Mouse (Mus musculus): ENCODE measurements around the gene Ccr10. TPM values are rescaled to one million over a fixed set of nuclear protein-coding genes. Genes with fewer than 3 reads are reported as not detected.
"Not testable (repeated sequence)": the region's sequence is repeated elsewhere in the genome, so short reads cannot be mapped to it uniquely, and the experiment has no call there.

The Ccr10 gene
- polyA plus RNA-seq, 1 experiment from 2014 or later = 0.12 TPM

DNA sequence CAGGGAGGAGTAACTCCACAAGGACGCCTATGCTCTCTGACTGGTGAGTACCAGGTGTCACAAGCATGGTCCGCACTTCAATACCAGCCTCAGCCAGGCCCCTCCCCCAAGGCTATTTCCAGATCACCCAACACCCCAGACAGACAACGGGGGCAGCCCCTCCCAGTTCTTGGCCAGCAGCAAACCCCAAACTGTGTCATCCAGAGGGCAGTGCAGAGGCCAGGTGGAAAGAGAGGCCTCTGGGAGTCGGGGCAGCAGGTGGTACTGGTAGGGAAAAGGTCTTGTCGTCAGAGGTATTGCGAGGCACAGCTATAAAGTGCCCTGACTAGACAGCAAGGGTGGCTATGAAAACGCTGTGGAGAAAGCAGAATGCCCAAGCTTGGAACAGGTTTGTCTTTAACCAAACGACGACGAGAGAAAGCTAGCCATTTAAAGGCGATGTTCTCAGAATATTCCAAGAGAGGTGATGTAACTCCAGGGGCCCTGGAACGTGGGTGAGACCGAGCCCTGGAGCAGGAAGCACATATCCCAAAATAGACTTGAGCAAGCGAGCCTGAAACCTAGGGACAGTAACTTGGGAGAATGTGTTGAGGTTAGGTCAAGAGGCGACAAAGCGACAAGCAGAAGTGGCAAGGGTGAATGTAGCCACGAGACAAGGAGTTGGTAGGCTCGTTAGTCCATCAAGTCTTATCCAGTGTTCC, 45.0 kb downstream of the Ccr10 start:
- no peak for ATAC-seq (ENCODE audit: low read depth)
- WGBS = 50% methylated on average over 18 of the region's 18 CpGs
- H3K4me2 ChIP-seq (ENCODE audit: low read depth, low read length) = no peak overlapping the region

DNA sequence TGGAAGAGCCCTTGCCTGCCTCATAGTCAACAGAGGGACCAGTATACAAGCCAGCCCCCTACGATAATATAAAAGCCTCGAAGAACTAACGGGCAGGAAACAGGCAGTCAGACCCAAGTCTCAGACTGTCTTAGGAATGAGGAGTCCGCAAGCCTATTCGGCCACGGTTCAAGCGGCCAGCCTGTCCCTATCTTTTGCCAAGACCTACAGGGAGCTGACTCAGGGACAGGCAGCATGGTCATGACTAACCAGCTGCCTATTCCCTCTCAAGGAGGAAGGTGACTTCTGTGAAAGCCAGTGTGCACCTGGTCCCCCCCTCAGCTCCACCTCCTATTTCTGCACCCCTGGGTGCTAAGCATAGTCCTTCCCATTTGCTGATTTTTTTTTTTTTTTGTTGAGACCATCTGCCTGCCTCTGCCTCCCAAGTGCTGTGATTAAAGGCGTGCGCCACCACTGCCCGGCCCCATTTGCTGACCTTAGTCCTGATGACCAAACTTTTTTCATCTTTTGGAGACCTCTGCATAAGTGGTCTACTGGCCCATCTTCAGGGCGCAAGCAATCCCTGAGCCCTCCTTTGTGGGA, 46.2 kb downstream of the Ccr10 start:
- H3K27ac ChIP-seq (ENCODE audit: low read depth, low read length) = no peak overlapping the region
- no peaks in the 10 kb centered on the region for H3K4me1 ChIP-seq (ENCODE audit: control insufficient read depth, insufficient read depth, low read length)
- no peak overlapping the region for H3K4me2 ChIP-seq (ENCODE audit: low read depth, low read length)
- peaks cover 14% of the 10 kb centered on the region; the same call in 1 of the 2 replicates for H3K36me3 ChIP-seq (ENCODE audit: control insufficient read depth, insufficient read depth, low read length)
- WGBS = 88% methylated on average over 11 of the region's 11 CpGs
- ATAC-seq (ENCODE audit: low read depth) = no peak
- H3K9me3 ChIP-seq (ENCODE audit: control insufficient read depth, low read length) = no peaks in the 10 kb centered on the region
- H3K9ac ChIP-seq (replicated peaks; ENCODE audit: low read depth, low read length) = no peak overlapping the region
- H3K27me3 ChIP-seq (ENCODE audit: control insufficient read depth, insufficient read depth, low read length) = no peaks in the 10 kb centered on the region
- H3K4me3 ChIP-seq (ENCODE audit: low read depth, low read length) = no peak overlapping the region

More for the DNA sequence above, 45.0 kb downstream of the Ccr10 start:
- Histone ChIP-seq H3K27me3 (ENCODE audit: control insufficient read depth, insufficient read depth, low read length) (no peaks in the 10 kb centered on the region), H3K4me3 (ENCODE audit: low read depth, low read length) (no peak overlapping the region), H3K36me3 (ENCODE audit: control insufficient read depth, insufficient read depth, low read length) (peaks cover 14% of the 10 kb centered on the region; the same call in 1 of the 2 replicates), H3K9me3 (ENCODE audit: control insufficient read depth, low read length) (no peaks in the 10 kb centered on the region), H3K9ac (replicated peaks; ENCODE audit: low read depth, low read length) (no peak overlapping the region), H3K4me1 (ENCODE audit: control insufficient read depth, insufficient read depth, low read length) (no peaks in the 10 kb centered on the region), H3K27ac (ENCODE audit: low read depth, low read length) (no peak overlapping the region)

DNA sequence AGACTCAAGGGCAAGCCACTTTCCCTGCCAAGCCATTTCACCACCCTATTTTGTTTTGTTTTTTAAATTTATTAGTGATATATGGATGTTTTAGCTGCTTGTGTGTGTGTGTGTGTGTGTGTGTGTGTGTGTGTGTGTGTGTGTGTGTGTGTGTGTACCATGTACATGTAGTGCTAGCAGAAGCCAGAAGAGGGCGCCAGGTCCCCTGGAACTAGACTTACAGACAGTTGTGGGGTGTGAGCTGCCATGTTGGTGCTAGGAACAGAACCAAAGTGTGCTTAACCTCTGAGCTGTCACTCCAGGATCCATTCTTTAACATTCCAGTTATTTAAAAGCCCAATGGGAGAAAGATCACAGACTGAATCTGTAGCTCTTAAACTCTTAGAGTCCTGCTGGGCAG, 48.2 kb downstream of the Ccr10 start:
- WGBS = 75% methylated on average over 1 of the region's 1 CpGs
- H3K36me3 ChIP-seq (ENCODE audit: control insufficient read depth, insufficient read depth, low read length) = peaks cover 23% of the 10 kb centered on the region; the same call in 1 of the 2 replicates
- no peak for ATAC-seq (ENCODE audit: low read depth)

DNA sequence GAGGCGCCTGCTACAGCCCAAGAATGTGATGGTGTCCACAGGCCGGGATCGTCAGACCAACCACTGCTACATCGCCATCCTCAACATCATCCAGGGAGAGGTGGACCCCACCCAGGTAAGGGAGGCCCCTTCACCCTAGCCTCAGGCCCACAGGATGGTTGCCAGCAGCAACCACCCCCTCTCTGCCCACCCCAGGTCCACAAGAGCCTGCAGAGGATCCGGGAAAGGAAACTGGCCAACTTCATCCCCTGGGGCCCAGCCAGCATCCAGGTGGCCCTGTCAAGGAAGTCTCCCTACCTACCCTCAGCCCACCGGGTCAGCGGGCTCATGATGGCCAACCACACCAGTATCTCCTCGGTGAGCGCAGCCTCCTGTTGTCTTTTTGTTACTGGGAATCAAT, 50.2 kb downstream of the Ccr10 start:
- ATAC-seq (ENCODE audit: low read depth); H3K4me1 ChIP-seq (ENCODE audit: control insufficient read depth, insufficient read depth, low read length); H3K4me3 ChIP-seq (ENCODE audit: low read depth, low read length); H3K4me2 ChIP-seq (ENCODE audit: low read depth, low read length); H3K9ac ChIP-seq (replicated peaks; ENCODE audit: low read depth, low read length); H3K27me3 ChIP-seq (ENCODE audit: control insufficient read depth, insufficient read depth, low read length); H3K9me3 ChIP-seq (ENCODE audit: control insufficient read depth, low read length); H3K27ac ChIP-seq (ENCODE audit: low read depth, low read length): not testable (repeated sequence)
- WGBS = 98% methylated on average over 6 of the region's 9 CpGs
- peaks cover 23% of the 10 kb centered on the region; the same call in 1 of the 2 replicates for H3K36me3 ChIP-seq (ENCODE audit: control insufficient read depth, insufficient read depth, low read length)

More for the DNA sequence above, 48.2 kb downstream of the Ccr10 start:
- Histone ChIP-seq H3K4me2 (ENCODE audit: low read depth, low read length) (no peak overlapping the region), H3K27ac (ENCODE audit: low read depth, low read length) (no peak overlapping the region), H3K9me3 (ENCODE audit: control insufficient read depth, low read length) (no peaks in the 10 kb centered on the region), H3K9ac (replicated peaks; ENCODE audit: low read depth, low read length) (no peak overlapping the region), H3K4me3 (ENCODE audit: low read depth, low read length) (no peak overlapping the region), H3K4me1 (ENCODE audit: control insufficient read depth, insufficient read depth, low read length) (no peaks in the 10 kb centered on the region), H3K27me3 (ENCODE audit: control insufficient read depth, insufficient read depth, low read length) (no peaks in the 10 kb centered on the region)

DNA sequence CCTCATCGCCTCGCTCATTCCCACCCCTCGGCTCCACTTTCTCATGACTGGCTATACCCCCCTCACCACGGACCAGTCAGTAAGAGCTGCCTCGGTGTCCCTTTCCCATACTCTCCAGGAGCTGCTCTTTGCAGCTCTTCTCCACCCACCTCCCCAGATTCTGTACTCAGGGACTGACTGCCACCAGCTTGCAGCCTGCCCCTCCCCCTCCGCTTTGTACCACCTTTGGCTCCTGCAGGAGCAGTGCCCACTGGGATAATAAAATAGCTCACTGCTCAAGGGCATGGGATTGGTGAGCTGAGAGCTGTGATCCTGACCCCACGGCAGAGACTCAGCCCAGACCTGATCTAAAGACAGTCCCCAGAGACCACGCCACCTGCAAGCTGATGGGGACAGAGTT, 50.7 kb downstream of the Ccr10 start:
- H3K4me2 ChIP-seq (ENCODE audit: low read depth, low read length); H3K4me1 ChIP-seq (ENCODE audit: control insufficient read depth, insufficient read depth, low read length); H3K9ac ChIP-seq (replicated peaks; ENCODE audit: low read depth, low read length); H3K27me3 ChIP-seq (ENCODE audit: control insufficient read depth, insufficient read depth, low read length); H3K9me3 ChIP-seq (ENCODE audit: control insufficient read depth, low read length); H3K27ac ChIP-seq (ENCODE audit: low read depth, low read length); H3K4me3 ChIP-seq (ENCODE audit: low read depth, low read length); ATAC-seq (ENCODE audit: low read depth): not testable (repeated sequence)
- 97% methylated on average over 8 of the region's 8 CpGs for WGBS
- H3K36me3 ChIP-seq (ENCODE audit: control insufficient read depth, insufficient read depth, low read length) = peaks cover 23% of the 10 kb centered on the region; the same call in 1 of the 2 replicates

Small RNA genes lying within 50 kb of the gene (microRNA-seq; reads per million reads assigned to microRNA genes)
- gene Gm27626 = not detected

Other genes with a start within 250 kb of the Ccr10 start
- gene Stat3, start 235.9 kb downstream of the Ccr10 start, polyA plus RNA-seq (2014; fragmentation: Nextera tagmentation; extraction: Ambion mirVana) = 45.6 and 77.7 TPM in 2 replicates
- 5.3 and 20.4 TPM in 2 replicates for gene Cavin1, start 204.6 kb downstream of the Ccr10 start, polyA plus RNA-seq (2014; fragmentation: Nextera tagmentation; extraction: Ambion mirVana)
- gene Atp6v0a1, start 166.0 kb downstream of the Ccr10 start, polyA plus RNA-seq (2014; fragmentation: Nextera tagmentation; extraction: Ambion mirVana) = 147 and 175 TPM in 2 replicates
- 7.0 and 9.8 TPM in 2 replicates for gene Naglu, start 105.4 kb downstream of the Ccr10 start, polyA plus RNA-seq (2014; fragmentation: Nextera tagmentation; extraction: Ambion mirVana)
- gene Hsd17b1, start 97.0 kb downstream of the Ccr10 start, polyA plus RNA-seq (2014; fragmentation: Nextera tagmentation; extraction: Ambion mirVana) = 0.35 TPM in 1 of 2 replicates, not detected in the other
- 38.3 and 39.2 TPM in 2 replicates for gene Coasy, start 92.9 kb downstream of the Ccr10 start, polyA plus RNA-seq (2014; fragmentation: Nextera tagmentation; extraction: Ambion mirVana)
- gene Mlx, start 88.2 kb downstream of the Ccr10 start, polyA plus RNA-seq (2014; fragmentation: Nextera tagmentation; extraction: Ambion mirVana) = 84.6 and 95.7 TPM in 2 replicates
- gene Psmc3ip, start 80.0 kb downstream of the Ccr10 start, polyA plus RNA-seq (2014; fragmentation: Nextera tagmentation; extraction: Ambion mirVana) = 17.0 and 19.0 TPM in 2 replicates
- gene Retreg3, start 55.5 kb downstream of the Ccr10 start, polyA plus RNA-seq (2014; fragmentation: Nextera tagmentation; extraction: Ambion mirVana) = 10.6 and 17.6 TPM in 2 replicates
- 63.3 and 63.7 TPM in 2 replicates for gene Tubg1, start 55.5 kb downstream of the Ccr10 start, polyA plus RNA-seq (2014; fragmentation: Nextera tagmentation; extraction: Ambion mirVana)
- gene Tubg2, start 19.5 kb downstream of the Ccr10 start, polyA plus RNA-seq (2014; fragmentation: Nextera tagmentation; extraction: Ambion mirVana) = 48.5 and 62.6 TPM in 2 replicates
- gene Cntnap1, start 4.9 kb downstream of the Ccr10 start, polyA plus RNA-seq (2014; fragmentation: Nextera tagmentation; extraction: Ambion mirVana) = 7.5 and 8.3 TPM in 2 replicates
- gene Plekhh3, start 4.1 kb downstream of the Ccr10 start, polyA plus RNA-seq (2014; fragmentation: Nextera tagmentation; extraction: Ambion mirVana) = 7.2 and 10.5 TPM in 2 replicates
- 28.4 and 30.7 TPM in 2 replicates for gene Ezh1, start 51.0 kb upstream of the Ccr10 start, polyA plus RNA-seq (2014; fragmentation: Nextera tagmentation; extraction: Ambion mirVana)
- gene Ramp2, start 70.6 kb upstream of the Ccr10 start, polyA plus RNA-seq (2014; fragmentation: Nextera tagmentation; extraction: Ambion mirVana) = 63.1 and 103 TPM in 2 replicates
- gene Vps25, start 78.3 kb upstream of the Ccr10 start, polyA plus RNA-seq (2014; fragmentation: Nextera tagmentation; extraction: Ambion mirVana) = 121 and 134 TPM in 2 replicates
- 4.2 and 5.9 TPM in 2 replicates for gene Wnk4, start 85.1 kb upstream of the Ccr10 start, polyA plus RNA-seq (2014; fragmentation: Nextera tagmentation; extraction: Ambion mirVana)
- 0.75 and 0.86 TPM in 2 replicates for gene Cntd1, start 103.6 kb upstream of the Ccr10 start, polyA plus RNA-seq (2014; fragmentation: Nextera tagmentation; extraction: Ambion mirVana)
- 242 and 258 TPM in 2 replicates for gene Coa3, start 103.7 kb upstream of the Ccr10 start, polyA plus RNA-seq (2014; fragmentation: Nextera tagmentation; extraction: Ambion mirVana)
- gene Becn1, start 126.8 kb upstream of the Ccr10 start, polyA plus RNA-seq (2014; fragmentation: Nextera tagmentation; extraction: Ambion mirVana) = 178 and 182 TPM in 2 replicates
- 73.3 and 88.3 TPM in 2 replicates for gene Psme3, start 140.8 kb upstream of the Ccr10 start, polyA plus RNA-seq (2014; fragmentation: Nextera tagmentation; extraction: Ambion mirVana)
- gene Aoc2, start 149.6 kb upstream of the Ccr10 start, polyA plus RNA-seq (2014; fragmentation: Nextera tagmentation; extraction: Ambion mirVana) = 1.7 and 2.0 TPM in 2 replicates
- 0.10 TPM in 1 of 2 replicates, not detected in the other for gene Aoc3, start 155.2 kb upstream of the Ccr10 start, polyA plus RNA-seq (2014; fragmentation: Nextera tagmentation; extraction: Ambion mirVana)
- not detected in 2 replicates for gene G6pc, start 192.1 kb upstream of the Ccr10 start, polyA plus RNA-seq (2014; fragmentation: Nextera tagmentation; extraction: Ambion mirVana)
- gene Aarsd1, start 242.2 kb upstream of the Ccr10 start, polyA plus RNA-seq (2014; fragmentation: Nextera tagmentation; extraction: Ambion mirVana) = 89.5 and 100 TPM in 2 replicates
- gene Gm27029, start 249.4 kb upstream of the Ccr10 start, polyA plus RNA-seq (2014; fragmentation: Nextera tagmentation; extraction: Ambion mirVana) = 8.1 and 8.9 TPM in 2 replicates
- 20.4 and 24.1 TPM in 2 replicates for gene Rundc1, start 249.6 kb upstream of the Ccr10 start, polyA plus RNA-seq (2014; fragmentation: Nextera tagmentation; extraction: Ambion mirVana)
- gene Ptges3l, start 249.9 kb upstream of the Ccr10 start, polyA plus RNA-seq (2014; fragmentation: Nextera tagmentation; extraction: Ambion mirVana) = 1.8 and 3.0 TPM in 2 replicates